Comparison of ENCODE assay signal across 12 mouse cellular contexts in the genomic region with DNA sequence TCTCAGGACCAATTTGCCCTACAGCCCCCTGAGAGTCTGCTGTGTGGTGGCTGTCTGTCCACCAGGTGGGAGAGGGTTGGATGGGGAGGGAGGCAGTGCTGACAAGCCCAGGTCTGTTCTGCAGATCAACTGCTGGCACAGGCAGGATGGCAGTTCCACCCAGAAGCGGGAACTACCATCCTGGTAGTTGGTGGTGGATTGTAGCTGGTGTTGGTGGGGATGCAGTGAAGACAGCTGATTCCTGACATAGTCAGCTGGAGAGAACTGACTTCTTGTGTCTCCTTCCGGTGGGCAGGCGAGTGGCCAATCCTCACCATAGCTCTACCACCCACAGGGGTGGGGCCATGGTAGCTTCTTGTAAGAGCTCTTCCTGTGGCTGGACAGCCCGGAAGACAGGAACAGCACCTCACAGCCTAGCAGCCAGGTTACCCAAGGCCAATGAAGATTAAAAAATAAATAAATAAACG. TPM values are rescaled to one million over a fixed set of nuclear protein-coding genes. Genes with fewer than 3 reads are reported as not detected.
DNase-seq lines count a peak whose midpoint lies in the region; ATAC-seq and TF ChIP-seq lines count a peak whose summit lies in the region.
"Had no signal": no experiment of that assay in that cellular context is flagged by ENCODE, and none has a peak within 500 bp of the region (broad histone marks: within the 10 kb centered on the region; RNA-seq: fewer than 3 reads in every experiment).

No protein-coding gene starts in this region.

- intact Hi-C loops in heart, postnatal 25 days (cut with DNase I): no loop called here
- intact Hi-C loops in heart, postnatal 36 days (cut with DNase I): no loop called here

- H3K4me1 ChIP-seq in intestine, postnatal 0 days (replicated peaks; ENCODE audit: control insufficient read depth, insufficient read depth, low read length): no peaks in the 10 kb centered on the region
- H3K4me1 ChIP-seq: hindbrain, embryonic 12.5 days had no signal

- H3K9me3 ChIP-seq in intestine, postnatal 0 days (ENCODE audit: control insufficient read depth): no peaks in the 10 kb centered on the region
- H3K9me3 ChIP-seq: hindbrain, embryonic 12.5 days had no signal

- H3K27ac ChIP-seq in intestine, postnatal 0 days (ENCODE audit: low read depth, low read length): no peak overlapping the region
- H3K27ac ChIP-seq: hindbrain, embryonic 12.5 days had no signal

- ATAC-seq in granulocyte monocyte progenitor cell, adult 5-6 weeks (replicated peaks; ENCODE audit: poor library complexity, severe bottlenecking): peak; percentile 86
- peak; percentile 79 for ATAC-seq in megakaryocyte progenitor cell, adult 5-6 weeks (replicated peaks; ENCODE audit: poor library complexity)
- ATAC-seq in intestine, postnatal 0 days: no peak

- TF ChIP-seq CTCF in intestine, postnatal 0 days (IDR thresholded peaks at IDR 0.05; ENCODE audit: low read depth): no peak

- 71% methylated on average over 5 of the region's 5 CpGs for WGBS in intestine, postnatal 0 days

- DNase-seq in heart, adult 11 months: peak; percentile 84
- DNase-seq in heart, postnatal 25 days (ENCODE audit: low spot score): no peak
- DNase-seq in thymus, postnatal 14 days: peak; percentile 14
- DNase-seq in heart, postnatal 36 days: no peak
- no peak for DNase-seq in cerebellum, postnatal 4 days (ENCODE audit: low spot score in 2 of 2)
- DNase-seq: gastrocnemius, postnatal 36 days; kidney, postnatal 10 days; lung, adult 2 months had no signal

- H3K36me3 ChIP-seq in intestine, postnatal 0 days (ENCODE audit: control insufficient read depth, insufficient read depth): no peaks in the 10 kb centered on the region
- H3K36me3 ChIP-seq: hindbrain, embryonic 12.5 days had no signal

- no peak overlapping the region for H3K4me2 ChIP-seq in intestine, postnatal 0 days (replicated peaks; ENCODE audit: low read depth)
- H3K4me2 ChIP-seq: hindbrain, embryonic 12.5 days had no signal

- H3K4me3 ChIP-seq in intestine, postnatal 0 days (ENCODE audit: low read depth, low read length): no peak overlapping the region
- H3K4me3 ChIP-seq: hindbrain, embryonic 12.5 days had no signal

- H3K27me3 ChIP-seq in intestine, postnatal 0 days (replicated peaks; ENCODE audit: control insufficient read depth, insufficient read depth, low read length): no peaks in the 10 kb centered on the region
- H3K27me3 ChIP-seq: hindbrain, embryonic 12.5 days had no signal

- no peak overlapping the region for H3K9ac ChIP-seq in intestine, postnatal 0 days (ENCODE audit: low read depth, low read length)
- H3K9ac ChIP-seq: hindbrain, embryonic 12.5 days had no signal

RNA-seq across cellular contexts. Expression of a gene that starts 16.5 kb away (rescaled TPM):
- total RNA-seq in heart, postnatal 25 days (2021): 10 to 100 TPM; 41.8 to 41.9 TPM
- total RNA-seq in granulocyte monocyte progenitor cell, adult 5-6 weeks (2014; fragmentation: Nextera tagmentation): 144 and 158 TPM in 2 replicates
- 263 and 333 TPM in 2 replicates for total RNA-seq in granulocyte monocyte progenitor cell, adult 5-6 weeks (2017)
- 186 and 238 TPM in 2 replicates for total RNA-seq in megakaryocyte progenitor cell, adult 5-6 weeks (2015)
- 247 and 275 TPM in 2 replicates for total RNA-seq in megakaryocyte progenitor cell, adult 5-6 weeks (2017)
- polyA plus RNA-seq in intestine, postnatal 0 days (2015; fragmentation: Nextera tagmentation; extraction: Ambion mirVana): 76.2 and 77.9 TPM in 2 replicates
- 10 to 100 TPM; 40.1 to 46.0 TPM for total RNA-seq in heart, postnatal 36 days (2021)

RNA-seq across cellular contexts. Expression of a gene that starts 26.3 kb away (rescaled TPM):
- 10 to 100 TPM in 1 of 2 experiments, 1 to 10 TPM in 1; 8.8 to 10.6 TPM for total RNA-seq in heart, postnatal 25 days (2021)
- total RNA-seq in granulocyte monocyte progenitor cell, adult 5-6 weeks (2014; fragmentation: Nextera tagmentation): 41.5 and 43.2 TPM in 2 replicates
- total RNA-seq in granulocyte monocyte progenitor cell, adult 5-6 weeks (2017): 88.8 and 97.5 TPM in 2 replicates
- 52.8 and 69.9 TPM in 2 replicates for total RNA-seq in megakaryocyte progenitor cell, adult 5-6 weeks (2015)
- total RNA-seq in megakaryocyte progenitor cell, adult 5-6 weeks (2017): 91.1 and 120 TPM in 2 replicates
- polyA plus RNA-seq in intestine, postnatal 0 days (2015; fragmentation: Nextera tagmentation; extraction: Ambion mirVana): 15.7 and 20.6 TPM in 2 replicates
- total RNA-seq in heart, postnatal 36 days (2021): 10 to 100 TPM; 10.9 to 11.8 TPM

RNA-seq across cellular contexts. Expression of a gene that starts 26.4 kb away (rescaled TPM):
- 1 to 10 TPM; 1.3 TPM for total RNA-seq in heart, postnatal 25 days (2021)
- 0.62 and 3.0 TPM in 2 replicates for total RNA-seq in granulocyte monocyte progenitor cell, adult 5-6 weeks (2014; fragmentation: Nextera tagmentation)
- 0.98 and 2.2 TPM in 2 replicates for total RNA-seq in granulocyte monocyte progenitor cell, adult 5-6 weeks (2017)
- 0.44 and 1.1 TPM in 2 replicates for total RNA-seq in megakaryocyte progenitor cell, adult 5-6 weeks (2015)
- 1.5 and 1.8 TPM in 2 replicates for total RNA-seq in megakaryocyte progenitor cell, adult 5-6 weeks (2017)
- 0.63 and 0.71 TPM in 2 replicates for polyA plus RNA-seq in intestine, postnatal 0 days (2015; fragmentation: Nextera tagmentation; extraction: Ambion mirVana)
- total RNA-seq in heart, postnatal 36 days (2021): 1 to 10 TPM; 2.1 TPM

Comparison
In these comparisons a context has a peak if more than half of its experiments do, and no peak if none do; other contexts are left out.
1. DNase-seq: peak in heart, adult 11 months (single experiment) and thymus, postnatal 14 days (single experiment); none in heart, postnatal 25 days (single experiment), heart, postnatal 36 days (0 of 2) and cerebellum, postnatal 4 days (0 of 2).